Mouse (Mus musculus) lung, postnatal 0 days (tissue): ENCODE measurements around the gene Fam118a.

Experiments
- CTCF ChIP-seq: IDR thresholded peaks from 2 replicates; pipeline ENCODE4 v1.5.1; 2016; ENCODE audit warnings: antibody characterized with exemption, mild to moderate bottlenecking
- EP300 ChIP-seq: IDR thresholded peaks from 2 replicates; pipeline ENCODE4 v1.6.1; 2016; ENCODE audit warnings: antibody characterized with exemption, mild to moderate bottlenecking, control low read depth

- no peak for TF ChIP-seq EP300
- TF ChIP-seq CTCF: no peak
These were observed 17.6 kb downstream of the Fam118a start for GRCm38 (mm10) chr15:85046230-85046950.
